Mouse (Mus musculus) cerebellum, adult 8-10 months (tissue): Measurements from ENCODE around the gene Bckdk.

ENCODE experiments used
- DNase-seq: peaks from one replicate; pipeline ENCODE4 v3.0.0; 2022

The Bckdk gene

DNA sequence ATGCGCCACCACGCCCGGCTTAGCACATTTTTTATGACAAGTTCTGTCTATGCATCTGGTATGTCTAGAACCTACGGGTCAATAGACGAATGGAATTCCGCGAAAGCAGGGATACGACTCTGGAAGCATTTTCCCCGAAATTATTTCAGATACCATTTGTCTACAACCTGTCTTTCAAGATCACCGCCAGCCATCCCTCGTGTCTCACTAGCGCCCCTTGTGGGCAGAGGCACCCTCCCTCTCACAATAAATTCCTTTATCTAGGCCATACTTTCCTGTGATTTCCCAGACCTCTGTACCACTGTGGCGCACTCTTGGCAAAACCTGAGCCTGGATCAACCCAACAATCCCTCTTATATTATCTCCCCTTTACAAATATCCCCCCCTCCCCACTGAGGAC is 7.5 kb upstream of the Bckdk start:
- DNase-seq = peak; percentile 73

DNA sequence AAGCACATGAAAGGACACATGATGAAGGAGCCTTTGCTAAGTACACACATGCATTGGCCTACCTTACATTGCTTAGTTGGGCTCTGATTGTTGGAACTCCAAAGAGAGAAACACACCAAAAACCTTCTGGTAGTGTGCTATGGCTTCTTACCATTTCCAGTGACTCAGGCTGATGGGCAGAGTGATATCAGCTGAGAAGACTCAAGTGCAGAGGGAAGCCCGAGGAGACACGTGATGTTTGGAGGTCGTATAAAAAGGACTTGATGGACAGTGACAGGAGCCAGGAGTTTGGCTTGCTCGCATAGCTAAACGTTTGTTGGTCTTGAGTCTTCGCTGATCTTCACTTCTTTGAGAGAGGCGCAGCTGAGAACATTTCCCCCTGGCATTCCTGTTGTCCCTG is 6.3 kb upstream of the Bckdk start:
- DNase-seq = no peak

DNA sequence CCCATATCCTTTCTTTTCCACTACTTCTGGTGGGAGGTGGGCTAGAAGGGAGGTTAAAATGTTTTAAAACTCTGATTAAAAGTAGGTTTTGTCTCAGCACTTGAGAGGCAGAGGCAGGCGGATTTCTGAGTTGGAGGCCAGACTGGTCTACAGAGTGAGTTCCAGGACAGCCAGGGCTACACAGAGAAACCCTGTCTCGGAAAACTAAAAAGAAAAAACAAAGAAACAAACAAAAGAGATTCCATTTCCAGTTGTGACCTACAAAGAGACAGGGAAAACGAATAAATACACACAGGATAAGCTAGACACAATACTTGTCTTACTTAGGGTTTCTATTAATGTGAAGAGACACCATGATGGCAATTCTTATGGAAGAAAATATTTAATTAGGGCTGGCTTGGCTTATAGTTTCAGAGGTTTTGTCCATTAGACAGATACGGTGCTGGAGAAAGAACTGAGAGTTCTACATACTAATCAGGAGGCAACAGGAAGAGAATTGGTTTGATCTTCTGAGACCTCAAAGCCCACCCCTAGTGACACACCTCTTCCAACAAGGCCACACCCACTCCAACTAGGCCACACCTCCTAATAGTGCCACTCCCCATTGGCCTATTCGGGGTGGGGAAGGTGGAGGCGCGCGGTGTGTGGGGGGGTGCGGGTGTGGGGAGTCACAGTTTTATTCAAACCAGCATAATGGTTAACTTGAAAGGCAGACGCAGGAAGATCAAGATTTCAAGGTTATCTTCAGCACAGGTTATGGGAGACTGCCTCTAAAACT is 5.5 kb upstream of the Bckdk start:
- DNase-seq = no peak

DNA sequence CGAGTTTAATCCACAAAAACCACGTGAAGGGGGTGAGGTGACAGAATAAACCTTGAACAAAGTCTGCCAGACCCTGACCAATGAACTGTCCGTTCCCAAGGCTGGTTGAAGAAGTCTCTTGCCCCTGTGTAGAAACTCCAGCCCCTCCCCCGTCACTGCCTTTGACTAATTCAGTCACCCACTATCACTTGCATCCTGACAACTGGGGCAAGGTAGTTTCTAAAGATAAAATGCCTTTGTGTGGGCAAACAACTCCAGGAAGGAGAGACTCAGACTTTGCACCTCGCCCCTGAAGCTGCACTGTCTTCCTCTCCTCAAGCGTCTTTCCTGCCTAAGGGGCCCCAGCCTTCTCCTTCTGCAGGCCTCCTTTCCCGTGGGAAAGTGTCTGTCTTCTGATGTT is 3.9 kb upstream of the Bckdk start:
- no peak for DNase-seq

DNA sequence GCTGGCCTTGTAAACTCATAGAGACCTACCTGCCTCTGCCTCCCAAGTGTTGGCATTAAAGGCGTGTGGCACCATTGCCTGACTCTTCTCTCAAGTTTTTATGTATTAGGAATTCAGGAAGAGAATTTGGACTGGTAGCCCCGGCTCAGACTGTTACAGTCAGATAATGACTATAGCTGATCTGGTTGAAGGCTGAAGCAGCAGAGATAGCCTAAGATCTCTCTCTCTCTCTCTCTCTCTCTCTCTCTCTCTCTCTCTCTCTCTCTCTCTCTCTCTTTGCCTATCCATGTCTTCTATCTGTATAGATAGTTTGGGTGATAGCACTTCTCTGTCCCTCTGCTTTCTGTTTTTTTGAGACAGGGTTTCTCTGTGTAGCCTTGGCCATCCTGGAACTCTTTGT is 2.1 kb upstream of the Bckdk start:
- no peak for DNase-seq

DNA sequence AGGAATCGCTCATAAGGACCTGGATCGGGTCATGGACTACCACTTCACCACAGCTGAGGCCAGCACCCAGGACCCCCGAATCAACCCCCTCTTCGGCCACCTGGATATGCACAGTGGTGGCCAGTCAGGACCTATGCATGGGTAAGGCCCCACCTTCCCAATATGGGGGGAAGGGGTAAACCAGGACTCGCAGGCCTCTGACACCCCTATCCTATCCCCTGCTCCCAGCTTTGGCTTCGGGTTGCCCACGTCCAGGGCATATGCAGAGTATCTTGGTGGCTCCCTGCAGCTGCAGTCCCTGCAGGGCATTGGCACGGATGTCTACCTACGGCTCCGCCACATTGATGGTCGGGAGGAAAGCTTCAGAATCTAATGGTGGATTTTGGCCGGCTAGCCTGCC is 4.1 kb downstream of the Bckdk start:
- DNase-seq = no peak

DNA sequence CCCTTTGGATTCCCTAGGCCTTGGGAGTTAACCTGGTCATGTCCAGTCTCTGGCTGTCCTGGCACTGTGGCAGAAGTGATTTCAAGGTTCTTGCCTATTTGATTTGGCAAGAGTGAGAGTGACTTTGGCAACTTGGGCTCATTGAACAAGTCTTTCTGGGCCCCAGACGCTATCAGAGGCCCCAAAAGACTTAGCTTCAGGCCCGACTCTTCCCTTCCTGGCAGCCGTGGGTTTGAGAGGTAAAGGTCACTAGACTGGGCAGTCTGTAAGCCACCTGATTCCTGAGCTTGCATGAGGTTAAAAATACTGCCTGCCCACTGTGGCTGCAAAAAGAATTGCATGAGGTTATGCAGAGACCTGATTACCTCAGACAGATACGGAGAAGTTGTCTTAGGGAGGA is 4.8 kb downstream of the Bckdk start:
- no peak for DNase-seq

DNA sequence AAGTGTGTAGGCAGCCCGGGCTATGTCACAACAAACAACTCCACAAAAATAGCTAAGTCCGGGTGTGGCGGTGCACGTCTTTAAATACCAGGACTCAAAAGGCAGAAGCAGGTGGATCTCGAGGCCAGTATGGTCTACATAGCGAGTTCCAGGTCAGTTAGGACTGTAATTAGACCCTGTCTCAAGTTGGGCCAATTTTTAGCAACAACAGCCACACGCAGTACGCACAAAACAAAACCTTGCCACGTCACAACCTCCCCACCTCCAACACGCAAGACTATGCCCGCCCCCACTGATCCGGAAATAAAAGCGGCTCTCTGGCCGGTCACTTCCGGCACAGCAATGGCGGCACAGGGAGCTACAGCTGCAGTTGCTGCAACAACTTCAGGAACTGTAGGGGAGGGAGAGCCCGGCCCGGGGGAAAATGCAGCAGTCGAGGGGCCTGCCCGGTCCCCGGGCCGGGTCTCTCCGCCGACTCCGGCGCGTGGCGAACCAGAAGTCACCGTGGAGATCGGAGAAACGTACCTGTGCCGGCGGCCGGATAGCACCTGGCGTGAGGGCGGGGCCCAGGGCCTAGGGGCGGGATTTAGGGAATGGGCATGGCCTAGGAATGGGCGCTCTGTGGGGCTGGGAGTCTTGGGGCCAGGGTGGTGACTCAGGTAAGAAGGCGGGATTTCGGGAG is 8.4 kb downstream of the Bckdk start, which contains the start of gene Kat8:
Kat8 (plus strand) TSS at position 327 of the 682 bp plus-strand sequence.
- peak; percentile 84 for DNase-seq

DNA sequence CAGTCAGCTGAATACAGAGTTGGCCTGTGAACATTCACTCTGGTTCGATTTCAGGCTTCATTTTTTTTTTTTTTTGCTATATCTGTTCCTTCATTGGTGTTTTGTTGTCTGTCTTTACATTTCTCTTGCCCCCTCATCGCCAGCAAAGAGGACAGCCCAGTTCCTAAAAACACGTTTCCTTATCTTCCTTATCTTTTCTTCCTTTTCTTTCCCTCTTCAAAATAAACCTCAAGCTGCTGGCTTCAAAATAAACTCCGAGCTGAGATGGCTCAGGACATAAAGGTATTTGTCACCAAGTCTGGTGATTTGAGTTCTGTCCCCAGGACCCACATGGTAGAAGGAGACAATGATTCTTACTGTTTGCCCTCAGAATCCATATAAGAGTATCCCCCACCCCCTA is 9.1 kb downstream of the Bckdk start:
- DNase-seq = no peak

DNA sequence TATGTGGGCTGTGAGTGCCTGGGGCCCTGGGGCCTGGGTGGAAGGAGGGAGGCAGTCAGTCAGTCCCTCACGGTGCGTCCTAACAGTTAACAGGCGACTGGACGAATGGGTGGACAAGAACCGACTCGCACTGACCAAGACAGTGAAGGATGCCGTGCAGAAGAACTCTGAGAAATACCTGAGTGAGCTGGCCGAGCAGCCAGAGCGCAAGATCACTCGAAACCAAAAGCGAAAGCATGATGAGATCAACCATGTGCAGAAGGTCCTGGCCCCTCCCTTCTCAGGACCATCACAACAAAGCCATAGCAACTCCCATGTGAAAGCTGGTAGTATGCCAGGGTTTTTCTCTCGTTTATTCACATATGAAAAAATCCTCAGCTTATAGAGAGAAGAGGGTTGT is 11.4 kb downstream of the Bckdk start:
- no peak for DNase-seq

DNA sequence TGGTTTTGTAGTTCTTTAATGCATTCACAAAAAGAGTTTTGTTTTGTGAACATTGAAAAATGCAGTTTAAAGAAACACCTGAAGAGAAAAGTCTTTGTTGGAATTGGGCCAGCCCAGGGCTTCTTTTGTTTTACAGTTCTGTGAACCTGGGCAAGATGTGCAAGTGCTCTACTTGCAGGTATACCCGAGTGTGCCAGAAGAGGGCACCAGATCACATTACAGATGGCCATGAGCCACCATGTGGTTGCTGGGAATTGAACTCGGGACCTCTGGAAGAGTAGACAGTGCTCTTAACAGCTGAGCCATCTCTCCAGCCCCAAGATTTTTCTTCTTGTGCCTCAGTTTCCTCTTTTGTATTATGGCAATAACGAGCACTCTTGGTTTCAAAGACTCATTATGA is 14.3 kb downstream of the Bckdk start:
- DNase-seq = no peak

DNA sequence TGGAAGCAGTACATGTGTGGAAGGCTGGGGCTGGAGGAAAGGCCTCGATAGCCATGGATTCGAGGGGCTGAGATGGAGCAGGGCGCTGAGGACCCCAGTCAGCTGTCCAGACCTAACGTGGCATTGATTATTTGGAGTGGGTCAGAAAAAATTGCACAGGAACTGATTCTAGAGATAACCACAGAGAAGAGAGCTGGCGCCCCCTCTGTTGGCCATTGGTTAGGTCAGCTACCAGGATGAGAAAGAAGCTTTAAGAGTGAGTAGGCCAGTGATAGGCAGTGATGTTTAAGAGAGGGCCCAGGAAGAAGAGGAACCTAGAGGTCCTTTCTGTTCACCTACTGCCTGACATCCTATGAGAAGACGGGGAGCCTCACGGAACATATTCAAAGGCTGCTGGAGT is 15.4 kb downstream of the Bckdk start:
- no peak for DNase-seq

DNA sequence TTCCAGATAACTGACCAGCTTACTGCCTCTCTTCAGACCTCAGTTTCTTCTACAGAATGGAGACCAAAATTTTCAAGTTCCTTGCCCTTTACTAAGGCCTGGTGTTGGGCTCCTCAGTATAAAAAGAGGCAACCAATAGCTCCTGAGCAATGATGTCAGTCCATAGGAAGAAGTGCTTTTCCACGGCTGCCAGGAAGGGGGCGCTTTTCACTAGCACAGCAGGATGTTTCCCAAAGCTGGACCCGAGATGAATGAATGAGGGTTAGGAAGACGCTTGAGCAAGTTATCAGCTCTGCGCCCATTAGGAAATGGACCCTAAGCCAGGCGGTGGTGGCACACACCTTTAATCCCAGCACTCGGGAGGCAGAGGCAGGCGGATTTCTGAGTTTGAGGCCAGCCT is 17.6 kb downstream of the Bckdk start:
- no peak for DNase-seq

DNA sequence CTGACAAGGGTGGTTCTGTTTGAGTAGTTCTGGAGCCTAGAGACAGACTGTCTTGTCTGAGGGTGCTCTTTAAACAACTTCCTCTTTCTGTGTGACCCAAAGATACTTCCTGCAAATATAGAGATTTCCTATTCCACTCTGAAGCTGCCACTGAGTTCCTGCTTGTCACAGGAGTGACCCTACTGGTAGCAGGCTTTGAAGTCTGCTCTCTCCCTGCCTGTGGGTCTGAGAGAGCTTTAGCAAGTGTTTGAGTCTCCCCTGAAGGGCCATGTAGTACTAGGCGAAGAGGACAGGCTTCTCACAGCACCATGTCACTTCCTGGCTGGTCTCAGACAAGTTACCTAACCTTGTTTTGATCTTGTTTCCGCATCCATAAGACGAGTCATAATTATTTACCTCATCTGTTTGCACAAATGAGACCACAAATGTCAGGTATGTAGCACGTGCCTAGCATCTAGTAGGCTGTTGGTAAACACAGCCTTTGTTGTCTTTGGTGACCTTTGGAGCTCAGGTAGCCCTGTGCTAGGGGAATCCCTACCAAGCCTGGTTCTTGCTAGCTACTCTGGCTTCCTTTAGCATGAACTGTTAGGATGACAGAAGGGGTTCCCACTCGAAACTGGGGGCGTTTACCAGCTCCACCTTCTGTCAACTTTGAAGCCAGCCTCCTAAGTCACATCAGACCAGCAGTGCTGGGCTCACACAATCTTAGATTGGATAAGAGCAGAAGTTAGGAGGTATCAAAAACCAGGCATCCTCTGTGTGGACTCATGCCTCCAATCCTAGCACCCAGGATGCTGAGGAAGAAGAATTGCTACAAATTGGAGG is 18.8 kb downstream of the Bckdk start:
- no peak for DNase-seq

DNA sequence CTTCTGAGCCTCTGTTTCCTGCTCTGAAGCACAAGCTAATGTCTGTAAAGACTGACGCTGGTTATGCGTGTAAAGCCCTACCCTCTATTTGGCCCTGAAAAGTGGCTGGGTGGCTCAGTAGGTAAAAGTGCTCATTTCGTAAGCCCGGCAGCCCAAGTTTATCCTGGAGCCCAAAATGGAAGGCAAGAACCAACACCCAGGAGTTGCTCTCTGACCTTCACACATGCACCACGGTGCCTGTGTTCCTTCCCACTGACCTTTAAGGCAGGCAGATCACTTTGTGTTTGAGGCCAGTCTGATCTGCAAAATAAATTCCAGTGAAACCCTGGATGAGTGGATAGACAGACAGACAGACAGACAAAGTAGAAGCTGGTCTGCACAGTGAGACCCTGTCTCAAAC is 19.8 kb downstream of the Bckdk start:
- DNase-seq = no peak

DNA sequence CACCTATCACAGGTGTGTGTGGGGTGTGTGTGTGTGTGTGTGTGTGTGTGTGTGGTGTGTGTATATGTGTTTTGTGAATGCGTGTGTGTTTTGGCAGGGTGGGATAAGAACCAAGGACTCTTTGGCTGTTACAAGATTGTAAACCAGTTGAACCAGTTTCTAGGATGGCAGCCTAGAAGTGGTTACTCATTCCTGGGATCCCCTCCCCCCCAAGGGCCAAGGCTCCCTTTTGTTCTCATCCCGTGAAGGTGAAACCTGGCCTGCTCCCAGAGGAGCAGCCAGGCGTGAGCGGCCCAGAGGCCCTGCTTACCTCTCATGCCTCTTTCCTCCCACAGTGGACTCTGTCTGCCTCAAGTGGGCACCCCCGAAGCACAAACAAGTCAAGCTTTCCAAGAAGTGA is 21.4 kb downstream of the Bckdk start:
- no peak for DNase-seq

DNA sequence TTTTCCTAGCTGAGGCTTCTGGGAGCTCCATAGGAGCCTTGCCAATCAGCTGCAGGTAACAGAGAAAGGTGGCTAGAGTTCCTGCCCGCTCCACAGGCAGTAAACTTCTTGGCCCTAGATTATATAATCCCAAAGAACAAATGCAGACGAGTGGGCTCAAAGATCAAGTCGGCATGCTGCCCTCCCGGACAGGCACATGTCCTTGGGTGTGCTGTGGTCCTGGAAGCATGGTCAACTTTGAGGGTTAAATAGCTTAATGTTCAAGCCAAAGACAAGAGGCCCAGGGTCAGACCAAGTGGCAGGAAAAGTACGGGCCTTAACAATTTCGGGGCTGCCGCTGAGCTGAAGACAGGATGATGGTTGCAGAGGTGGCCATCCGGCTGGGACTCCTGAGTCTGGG is 22.2 kb downstream of the Bckdk start:
- DNase-seq = no peak

DNA sequence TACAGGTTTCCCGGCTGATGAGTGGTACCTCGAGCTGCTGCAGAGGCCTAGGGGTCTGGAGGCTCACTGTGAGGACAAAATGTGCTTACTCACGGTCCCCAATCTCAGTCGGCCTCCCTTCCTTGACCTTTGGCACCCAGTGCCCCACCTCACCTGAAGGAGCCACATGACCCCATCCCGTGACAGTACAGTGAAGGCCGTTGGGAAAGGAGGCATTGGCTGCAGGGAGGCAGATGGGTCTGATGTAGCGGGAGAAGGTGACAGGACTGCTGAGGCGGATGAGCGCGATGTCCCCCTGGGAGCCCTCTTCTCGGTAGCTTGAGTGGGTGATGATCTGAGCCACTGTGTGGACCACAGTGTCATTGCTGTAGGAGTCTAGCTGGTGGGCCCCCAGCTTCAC is 23.0 kb downstream of the Bckdk start:
- no peak for DNase-seq

DNA sequence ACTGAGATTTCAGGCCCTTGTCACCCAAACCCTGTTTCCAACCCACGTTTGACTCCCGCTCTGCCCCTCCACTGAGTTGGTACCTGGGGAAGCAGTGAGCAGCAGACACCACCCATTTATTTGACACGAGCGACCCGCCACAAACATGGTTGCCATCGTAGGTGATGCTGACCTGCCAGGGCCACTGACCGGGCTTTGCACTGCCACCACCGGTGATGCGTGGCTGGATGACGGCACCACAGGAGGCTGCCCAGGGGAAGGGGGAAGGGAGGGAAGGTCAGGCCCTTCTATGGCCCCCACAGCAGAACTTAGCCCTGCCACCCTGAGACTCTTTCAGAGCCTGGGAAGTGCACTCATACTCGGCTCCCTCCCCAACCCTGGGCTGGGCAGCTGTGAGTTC is 23.8 kb downstream of the Bckdk start:
- no peak for DNase-seq

DNA sequence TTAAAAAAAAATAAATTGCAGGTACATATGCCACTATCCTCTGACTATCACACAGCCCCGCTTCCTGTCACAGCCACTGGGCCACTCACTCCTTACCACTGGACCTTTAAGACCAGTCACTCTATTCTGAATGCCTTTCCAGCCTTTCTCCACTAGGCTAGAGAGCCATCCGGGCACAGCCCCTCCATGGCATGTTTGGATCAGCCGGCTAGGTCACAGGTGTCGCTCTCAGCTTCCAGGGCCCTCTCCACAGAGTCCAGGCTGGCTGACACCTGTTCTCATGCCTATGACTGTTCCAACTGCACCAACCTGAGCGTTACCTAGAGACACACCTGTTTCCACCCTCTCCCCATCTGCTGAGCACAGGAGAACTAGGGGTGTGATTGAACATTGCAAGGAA is 24.7 kb downstream of the Bckdk start:
- no peak for DNase-seq

DNA sequence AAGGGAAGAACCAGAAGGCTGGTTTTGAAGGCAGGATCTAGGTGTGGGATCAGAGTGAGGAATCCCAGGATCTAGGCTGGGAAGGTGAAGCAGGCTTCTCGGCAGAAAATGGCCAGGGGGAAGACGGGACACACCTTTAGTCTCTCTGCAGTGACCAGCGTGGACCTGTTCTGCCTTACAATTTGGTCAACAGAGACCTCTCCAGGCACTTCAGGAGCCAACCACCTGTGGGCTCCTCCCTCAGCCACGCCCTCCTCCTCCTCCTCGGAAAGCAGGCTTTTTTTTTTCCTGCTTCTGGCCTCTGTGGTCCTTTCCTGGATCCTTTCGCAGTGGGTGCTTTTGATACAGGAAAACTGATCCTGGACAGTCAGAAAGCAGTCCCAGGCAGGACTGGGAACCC is 26.0 kb downstream of the Bckdk start, which contains the start of gene Prss8:
Prss8 (minus strand) TSS at position 182 of the 400 bp plus-strand sequence.
- no peak for DNase-seq

DNA sequence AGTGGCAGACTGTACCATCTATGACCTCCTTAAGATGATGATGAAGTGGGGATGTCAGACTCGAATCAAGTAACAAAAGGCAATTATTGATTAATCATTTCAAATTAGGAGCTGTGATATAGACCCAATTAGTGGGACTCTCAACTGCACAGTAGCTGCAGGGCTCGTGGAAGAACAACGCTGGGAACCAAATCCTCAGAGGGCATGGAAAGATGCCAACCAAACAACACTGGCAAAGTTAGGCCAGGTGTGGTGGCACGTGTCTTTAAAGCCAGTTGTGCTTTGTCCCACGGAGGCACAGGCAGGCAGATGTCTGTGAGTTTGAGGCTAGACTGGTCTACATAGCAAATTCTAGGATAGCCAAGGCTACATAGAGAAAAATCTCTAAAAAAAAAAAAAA is 26.8 kb downstream of the Bckdk start:
- DNase-seq = no peak

DNA sequence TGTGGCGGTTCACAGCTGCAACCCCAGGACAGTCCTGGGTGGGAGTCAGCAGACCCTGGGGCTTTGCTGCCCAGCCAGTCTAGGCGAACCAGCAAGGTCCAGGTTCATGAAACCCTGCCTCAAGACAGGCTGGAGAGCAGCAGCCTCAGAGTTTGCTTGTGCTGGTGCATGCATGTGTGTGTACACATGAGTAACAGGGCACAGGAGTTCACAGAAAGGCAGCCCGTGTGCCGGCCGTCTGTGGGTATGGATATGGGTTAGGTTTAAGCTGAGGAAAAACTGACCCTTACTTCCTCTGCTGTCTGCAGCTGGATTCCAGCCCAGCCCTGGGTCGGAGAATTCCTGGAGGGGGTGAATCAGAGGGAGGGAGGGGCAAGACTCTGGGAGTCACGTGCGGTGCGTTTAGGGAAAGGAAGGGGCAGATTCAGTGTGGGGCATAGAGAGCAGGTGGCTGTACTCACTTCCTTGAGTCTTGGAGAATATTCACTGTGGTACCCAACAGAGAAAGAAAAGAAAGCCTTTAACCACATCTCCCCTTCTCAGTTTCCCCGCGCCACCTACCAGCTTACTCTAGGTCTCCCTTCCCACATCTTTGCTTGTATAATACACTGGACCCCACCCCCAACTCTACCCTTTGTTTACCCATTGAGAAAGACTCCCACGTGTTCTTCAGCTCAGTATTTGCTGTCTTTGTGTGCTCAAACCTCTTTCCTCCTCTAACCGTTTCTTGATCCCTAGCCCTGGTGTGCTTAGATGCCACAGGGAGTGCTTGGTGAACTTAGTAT is 27.7 kb downstream of the Bckdk start:
- no peak for DNase-seq
